Mouse (Mus musculus) testis, adult 2 months (tissue): ENCODE data around the gene Cacna1d.

ENCODE experiments used
- CTCF ChIP-seq: fragments of 200-500 bp; IDR thresholded peaks from 2 replicates; pipeline ENCODE4 v1.5.1; 2012; ENCODE audit warnings: low read depth, mild to moderate bottlenecking, inconsistent platforms, low read length, moderate library complexity; ENCODE audit not compliant: control insufficient read depth, insufficient read depth, insufficient replicate concordance
- POLR2A ChIP-seq: fragments of 200-500 bp; IDR thresholded peaks from 2 replicates; pipeline ENCODE4 v1.6.1; 2012; ENCODE audit warnings: low read depth, mild to moderate bottlenecking, inconsistent platforms, low read length, moderate library complexity; ENCODE audit not compliant: control insufficient read depth

DNA sequence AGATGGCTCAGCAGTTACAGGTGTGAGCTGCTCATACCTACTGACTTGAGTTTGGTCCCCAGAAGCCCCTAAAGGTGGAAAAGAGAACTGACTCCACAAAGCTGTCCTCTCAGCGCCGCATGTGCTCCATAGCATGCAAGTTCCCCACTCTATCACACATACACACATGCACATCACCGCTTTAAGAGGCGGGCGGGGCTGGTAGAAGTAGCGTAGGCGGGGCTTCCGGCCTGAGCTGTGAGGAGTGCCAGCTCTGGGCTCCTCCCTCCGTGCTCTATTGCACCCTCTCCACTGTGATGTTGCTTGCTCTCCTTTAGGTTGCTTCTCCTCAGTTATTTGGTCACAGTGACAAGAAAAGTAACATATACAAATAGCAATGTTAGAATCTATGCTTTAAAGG is 225.5 kb downstream of the Cacna1d start:
- TF ChIP-seq CTCF (no peak), POLR2A (no peak)
